Mouse (Mus musculus) MEL-GATA-1-ER (cell line): ENCODE data around the gene Il20rb.

Source experiments
- DNase-seq: peaks from one replicate; pipeline ENCODE4 v3.0.0-alpha.2; 2012; ENCODE audit warnings: low read depth; ENCODE audit errors: extremely low read depth

Gene Il20rb

GRCm38 (mm10) chr9:100431355-100431754 is 55.2 kb downstream of the Il20rb start:
- DNase-seq = no peak

GRCm38 (mm10) chr9:100430911-100431310 is 55.7 kb downstream of the Il20rb start:
- DNase-seq = no peak

- no peak for DNase-seq
These were observed 66.9 kb downstream of the Il20rb start for GRCm38 (mm10) chr9:100419644-100420043.

- DNase-seq = no peak
These were observed 67.5 kb downstream of the Il20rb start for GRCm38 (mm10) chr9:100419103-100419502.

GRCm38 (mm10) chr9:100416756-100417155 is 69.8 kb downstream of the Il20rb start:
- DNase-seq = no peak

DNA sequence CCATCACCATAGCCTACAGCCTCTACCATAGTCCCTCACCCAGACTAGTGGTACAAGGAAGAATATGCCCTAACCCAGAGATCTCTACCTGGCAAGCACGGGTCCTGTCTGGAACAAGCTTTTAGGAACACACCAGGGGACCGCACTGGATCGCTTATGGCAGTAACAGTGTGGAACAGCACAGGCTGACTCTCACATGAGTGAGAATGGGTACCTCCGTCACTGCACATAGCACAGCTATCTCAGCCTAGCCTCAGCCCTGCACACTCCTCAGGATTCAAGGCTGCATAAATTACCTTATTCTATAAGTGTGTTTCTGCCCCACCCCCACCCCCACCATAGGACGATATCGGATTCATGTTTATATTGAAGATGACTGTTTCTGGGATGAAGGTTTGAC is 70.3 kb downstream of the Il20rb start:
- no peak for DNase-seq

- DNase-seq = no peak
These were observed 71.1 kb downstream of the Il20rb start for GRCm38 (mm10) chr9:100415328-100415979.
